Mouse (Mus musculus): ENCODE measurements around the gene En2. TPM values are rescaled to one million over a fixed set of nuclear protein-coding genes. Genes with fewer than 3 reads are reported as not detected.

Gene En2
- total and polyA plus RNA-seq, 3 experiments: not detected

- Histone ChIP-seq H3K4me1 (ENCODE audit: control insufficient read depth in 1 of 2, insufficient read depth in 2 of 2) (no peaks in the 10 kb centered on the region; a peak in 1 of 4 replicates), H3K9ac (ENCODE audit: insufficient read depth, low read depth) (no peak overlapping the region), H3K4me2 (ENCODE audit: insufficient read depth, low read depth, poor library complexity, severe bottlenecking) (no peak overlapping the region), H3K79me2 (replicated peaks; ENCODE audit: control insufficient read depth, extremely low read depth, insufficient read depth, poor library complexity, severe bottlenecking) (no peaks in the 10 kb centered on the region), H3K4me3 (replicated peaks in 1 of 3; ENCODE audit: low read depth in 2 of 3, low read length in 2 of 3, poor library complexity in 1 of 3) (no peak overlapping the region), H3K27ac (ENCODE audit: insufficient read depth, low read depth) (no peak overlapping the region), H3K27me3 (replicated peaks) (peaks cover 37% of the 10 kb centered on the region), H3K36me3 (replicated peaks in 1 of 2; ENCODE audit: control insufficient read depth in 1 of 2, insufficient read depth in 1 of 2, low read length in 1 of 2) (no peaks in the 10 kb centered on the region), H3K9me3 (replicated peaks; ENCODE audit: low read length) (no peaks in the 10 kb centered on the region)
- TF ChIP-seq CTCF (conservative IDR thresholded peaks at IDR 0.05 in 1 of 2, IDR thresholded peaks at IDR 0.05 in 1 of 2; ENCODE audit: low read depth in 2 of 2, low read length in 2 of 2) (peak in 1 of 2 experiments; percentile 7; a peak in 1 of 4 replicates), CHD1 (IDR thresholded peaks at IDR 0.05; ENCODE audit: low read depth, low read length) (no peak)
- DNase-seq (ENCODE audit: extremely low read depth): no peak
- in situ Hi-C loops (cut with MboI; ENCODE audit: low pct_ligation_motif_present, low pct_unique_long_range_greater_than_20kb, low sequenced_read_pairs) (loop anchor here (25.0 kb wide), 1 partner anchor 239 kb away; no protein-coding TSS in a partner anchor), dilution Hi-C loops (cut with MboI; ENCODE audit: extremely low pct_ligation_motif_present, extremely low pct_unique_long_range_greater_than_20kb, low sequenced_read_pairs) (no loop called here)
Measured at GRCm38 (mm10) chr5:28148473-28148872, 17.0 kb upstream of the En2 start.

- H3K4me1 ChIP-seq (ENCODE audit: control insufficient read depth in 1 of 2, insufficient read depth in 2 of 2): no peaks in the 10 kb centered on the region; a peak in 1 of 4 replicates
- dilution Hi-C loops (cut with MboI; ENCODE audit: extremely low pct_ligation_motif_present, extremely low pct_unique_long_range_greater_than_20kb, low sequenced_read_pairs): no loop called here
- H3K27me3 ChIP-seq (replicated peaks): peaks cover 45% of the 10 kb centered on the region
- H3K9ac ChIP-seq (ENCODE audit: insufficient read depth, low read depth): no peak overlapping the region
- H3K79me2 ChIP-seq (replicated peaks; ENCODE audit: control insufficient read depth, extremely low read depth, insufficient read depth, poor library complexity, severe bottlenecking): no peaks in the 10 kb centered on the region
- H3K27ac ChIP-seq (ENCODE audit: insufficient read depth, low read depth): no peak overlapping the region
- no peaks in the 10 kb centered on the region for H3K9me3 ChIP-seq (replicated peaks; ENCODE audit: low read length)
- no peak overlapping the region for H3K4me3 ChIP-seq (replicated peaks in 1 of 3; ENCODE audit: low read depth in 2 of 3, low read length in 2 of 3, poor library complexity in 1 of 3)
- DNase-seq (ENCODE audit: extremely low read depth): no peak
- H3K36me3 ChIP-seq (replicated peaks in 1 of 2; ENCODE audit: control insufficient read depth in 1 of 2, insufficient read depth in 1 of 2, low read length in 1 of 2): no peaks in the 10 kb centered on the region
- no peak overlapping the region for H3K4me2 ChIP-seq (ENCODE audit: insufficient read depth, low read depth, poor library complexity, severe bottlenecking)
- in situ Hi-C loops (cut with MboI; ENCODE audit: low pct_ligation_motif_present, low pct_unique_long_range_greater_than_20kb, low sequenced_read_pairs): loop anchor here (25.0 kb wide), 1 partner anchor 238 kb away; no protein-coding TSS in a partner anchor
- TF ChIP-seq MAZ (IDR thresholded peaks at IDR 0.05; ENCODE audit: low read depth, low read length) (no peak), USF1 (IDR thresholded peaks at IDR 0.05; ENCODE audit: low read depth, low read length) (no peak), NRF1 (IDR thresholded peaks at IDR 0.05; ENCODE audit: low read depth, low read length) (no peak), RCOR1 (conservative IDR thresholded peaks at IDR 0.05; ENCODE audit: low read depth, low read length) (no peak), NELFE (IDR thresholded peaks at IDR 0.05; ENCODE audit: low read depth, low read length) (no peak), CHD2 (IDR thresholded peaks at IDR 0.05; ENCODE audit: low read length) (no peak), PAX5 (IDR thresholded peaks at IDR 0.05; ENCODE audit: low read length) (no peak), USF2 (conservative IDR thresholded peaks at IDR 0.05; ENCODE audit: low read depth, low read length) (no peak), TCF12 (IDR thresholded peaks at IDR 0.05; ENCODE audit: low read depth, low read length) (no peak), IRF4 (IDR thresholded peaks at IDR 0.05; ENCODE audit: low read depth, low read length) (no peak), CHD1 (IDR thresholded peaks at IDR 0.05; ENCODE audit: low read depth, low read length) (no peak), TBP (conservative IDR thresholded peaks at IDR 0.05; ENCODE audit: low read depth, low read length) (no peak)
Measured at GRCm38 (mm10) chr5:28149436-28149835, 16.1 kb upstream of the En2 start.

- Histone ChIP-seq H3K4me3 (replicated peaks in 1 of 3; ENCODE audit: low read depth in 2 of 3, low read length in 2 of 3, poor library complexity in 1 of 3) (no peak overlapping the region), H3K27me3 (replicated peaks) (peaks cover 68% of the 10 kb centered on the region), H3K9me3 (replicated peaks; ENCODE audit: low read length) (no peaks in the 10 kb centered on the region), H3K9ac (ENCODE audit: insufficient read depth, low read depth) (no peak overlapping the region), H3K36me3 (replicated peaks in 1 of 2; ENCODE audit: control insufficient read depth in 1 of 2, insufficient read depth in 1 of 2, low read length in 1 of 2) (no peaks in the 10 kb centered on the region), H3K27ac (ENCODE audit: insufficient read depth, low read depth) (no peak overlapping the region), H3K79me2 (replicated peaks; ENCODE audit: control insufficient read depth, extremely low read depth, insufficient read depth, poor library complexity, severe bottlenecking) (no peaks in the 10 kb centered on the region), H3K4me1 (ENCODE audit: control insufficient read depth in 1 of 2, insufficient read depth in 2 of 2) (no peaks in the 10 kb centered on the region), H3K4me2 (ENCODE audit: insufficient read depth, low read depth, poor library complexity, severe bottlenecking) (no peak overlapping the region)
- DNase-seq (ENCODE audit: extremely low read depth): no peak
- in situ Hi-C loops (cut with MboI; ENCODE audit: low pct_ligation_motif_present, low pct_unique_long_range_greater_than_20kb, low sequenced_read_pairs): no loop called here
- TF ChIP-seq IRF4 (IDR thresholded peaks at IDR 0.05; ENCODE audit: low read depth, low read length) (no peak), TBP (conservative IDR thresholded peaks at IDR 0.05; ENCODE audit: low read depth, low read length) (no peak), UBTF (IDR thresholded peaks at IDR 0.05; ENCODE audit: low read depth, low read length) (no peak), MAZ (IDR thresholded peaks at IDR 0.05; ENCODE audit: low read depth, low read length) (no peak), MAFK (IDR thresholded peaks at IDR 0.05; ENCODE audit: insufficient replicate concordance, low read length) (no peak), E2F4 (IDR thresholded peaks at IDR 0.05; ENCODE audit: insufficient replicate concordance, low read depth, low read length) (no peak), MYC (IDR thresholded peaks at IDR 0.05; ENCODE audit: low read depth, low read length) (no peak), USF1 (IDR thresholded peaks at IDR 0.05; ENCODE audit: low read depth, low read length) (no peak), EP300 (IDR thresholded peaks at IDR 0.05; ENCODE audit: low read length) (no peak), MXI1 (IDR thresholded peaks at IDR 0.05; ENCODE audit: low read depth, low read length) (no peak), RAD21 (IDR thresholded peaks at IDR 0.05; ENCODE audit: low read depth, low read length) (no peak), KAT2A (IDR thresholded peaks at IDR 0.05; ENCODE audit: insufficient replicate concordance, low read length) (no peak), CTCF (conservative IDR thresholded peaks at IDR 0.05 in 1 of 2, IDR thresholded peaks at IDR 0.05 in 1 of 2; ENCODE audit: low read depth in 2 of 2, low read length in 2 of 2) (no peak), USF2 (conservative IDR thresholded peaks at IDR 0.05; ENCODE audit: low read depth, low read length) (no peak), CHD2 (IDR thresholded peaks at IDR 0.05; ENCODE audit: low read length) (no peak)
- dilution Hi-C loops (cut with MboI; ENCODE audit: extremely low pct_ligation_motif_present, extremely low pct_unique_long_range_greater_than_20kb, low sequenced_read_pairs): no loop called here
Measured at GRCm38 (mm10) chr5:28157044-28157730, 8.3 kb upstream of the En2 start.

Measured in CH12.LX (cell line).